Mouse (Mus musculus) limb, embryonic 14.5 days (tissue): ENCODE measurements at regions not wholly inside any gene's neighbourhood (a gene's known extent, or its start where the extent isn't known, plus 50 kb on each side); places are given as distances from the start of the nearest gene placed in this dataset.

ENCODE experiments used
- ATAC-seq: fragments of 200-750 bp; cut with Nextera tagmentation; 2 replicates; pipeline ENCODE4 v1.8.0; 2017; ENCODE audit warnings: low read depth, moderate number of reproducible peaks, moderate TSS enrichment; ENCODE audit not compliant: low FRiP score
- DNase-seq: peaks from one replicate; pipeline ENCODE4 v3.0.0-alpha.2; 2015; ENCODE audit warnings: low spot score
- H3K27ac ChIP-seq: fragments of 300-500 bp; sonication (generic); replicated peaks from 2 replicates; pipeline ENCODE4 v1.5.1; 2014; ENCODE audit warnings: low read depth, mild to moderate bottlenecking, low read length, moderate library complexity, mixed read lengths
- H3K27me3 ChIP-seq: fragments of 300-500 bp; sonication (generic); 2 replicates; pipeline ENCODE4 v1.6.1; 2014; ENCODE audit warnings: low read length, mixed read lengths; ENCODE audit not compliant: control insufficient read depth, insufficient read depth
- H3K36me3 ChIP-seq: fragments of 300-500 bp; sonication (generic); 2 replicates; pipeline ENCODE4 v1.6.1; 2014; ENCODE audit warnings: mild to moderate bottlenecking, low read length, moderate library complexity, mixed read lengths; ENCODE audit not compliant: control insufficient read depth, insufficient read depth
- H3K4me1 ChIP-seq: fragments of 300-500 bp; sonication (generic); 2 replicates; pipeline ENCODE4 v1.6.1; 2014; ENCODE audit warnings: antibody characterized with exemption, low read length, mixed read lengths; ENCODE audit not compliant: control insufficient read depth, insufficient read depth
- H3K4me2 ChIP-seq: fragments of 300-500 bp; sonication (generic); replicated peaks from 2 replicates; pipeline ENCODE4 v1.6.1; 2014; ENCODE audit warnings: low read depth, mild to moderate bottlenecking, low read length, moderate library complexity; ENCODE audit not compliant: severe bottlenecking
- H3K4me3 ChIP-seq: fragments of 300-500 bp; sonication (generic); replicated peaks from 2 replicates; pipeline ENCODE4 v1.5.1; 2014; ENCODE audit warnings: low read length
- H3K9ac ChIP-seq: fragments of 300-500 bp; sonication (generic); 2 replicates; pipeline ENCODE4 v1.6.1; 2014; ENCODE audit warnings: mild to moderate bottlenecking, low read depth, low read length, moderate library complexity; ENCODE audit not compliant: severe bottlenecking
- H3K9me3 ChIP-seq: fragments of 300-500 bp; sonication (generic); 2 replicates; pipeline ENCODE4 v1.6.1; 2016; ENCODE audit warnings: low read length; ENCODE audit not compliant: control insufficient read depth
- POLR2A ChIP-seq: fragments of 200-500 bp; IDR thresholded peaks from 2 replicates; pipeline ENCODE4 v1.8.0; 2012; ENCODE audit warnings: inconsistent platforms, mild to moderate bottlenecking, moderate library complexity, borderline replicate concordance; ENCODE audit not compliant: insufficient read depth, insufficient read length; ENCODE audit errors: extremely low read depth
- WGBS: fragments of 180-500 bp; shearing (Covaris S2); extraction: QIAGEN DNeasy Blood & Tissue Kit; methylation state at CpG from one replicate; pipeline ENCODE4 v1.1.7; 2014; 5-methylcytosine and 5-hydroxymethylcytosine counted together

DNA sequence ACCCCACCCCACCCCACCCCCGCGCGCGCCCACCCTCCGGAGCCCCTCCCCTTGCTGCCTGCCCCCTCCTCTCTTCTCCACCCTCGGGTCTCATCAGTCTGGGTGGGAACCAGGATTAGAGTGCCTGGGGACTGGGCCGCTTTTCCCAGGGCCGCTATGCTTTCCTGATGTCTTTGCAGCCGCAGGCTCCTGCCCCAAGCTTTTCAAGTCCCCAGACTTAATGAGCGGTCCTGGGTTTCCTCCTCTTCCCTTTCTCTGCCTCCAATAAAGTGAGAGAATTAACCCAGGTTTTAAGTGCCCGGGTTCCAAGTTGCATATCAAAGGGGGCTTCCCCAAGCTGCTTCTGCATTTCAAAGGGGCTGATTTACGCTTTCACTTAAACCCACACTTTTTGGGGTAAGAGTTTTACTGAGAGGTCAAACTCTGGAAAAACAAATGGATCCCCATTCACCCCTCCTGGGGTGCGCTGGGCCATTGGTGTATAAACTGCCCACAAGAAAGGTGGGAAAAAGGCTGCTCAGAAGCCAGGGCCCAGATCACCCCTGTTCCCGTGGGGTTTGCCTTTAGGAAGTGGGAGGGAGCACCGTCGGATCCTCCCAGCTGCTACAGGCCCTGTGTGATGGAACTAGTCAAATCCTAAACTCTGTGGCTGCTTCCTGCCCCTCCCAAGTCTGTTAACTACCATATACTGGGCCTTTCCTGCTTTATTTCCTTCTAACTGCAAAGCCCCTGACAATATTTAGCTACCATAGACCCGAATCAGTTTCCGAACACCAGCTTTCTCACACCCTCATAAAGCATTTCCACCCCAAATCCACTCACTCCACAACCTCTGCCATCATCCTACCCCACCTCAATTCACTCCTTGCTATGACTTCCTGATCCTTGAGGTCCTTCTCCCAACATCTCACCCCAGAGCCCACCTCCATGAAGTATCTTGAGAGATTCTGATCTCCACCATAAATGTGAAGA is 89.4 kb downstream of the Zfp36l1 start:
- peak overlapping the region; percentile 88 for H3K27ac ChIP-seq
- H3K27me3 ChIP-seq, result no peaks in the 10 kb centered on the region
- peak overlapping the region; percentile 27 for H3K4me2 ChIP-seq
- peaks cover 47% of the 10 kb centered on the region for H3K4me1 ChIP-seq
- H3K4me3 ChIP-seq, result no peak overlapping the region
- 9% methylated on average over 18 of the region's 18 CpGs for WGBS
- no peaks in the 10 kb centered on the region for H3K9me3 ChIP-seq
- DNase-seq (no peak), ATAC-seq (0 out of 2 replicates have a peak, but pooled peaks have one; percentile 10)
- 0 out of 2 replicates have a peak overlapping the region, but pooled peaks have one; percentile 28 for H3K9ac ChIP-seq
- no peak for TF ChIP-seq POLR2A
- H3K36me3 ChIP-seq, result no peaks in the 10 kb centered on the region

- Histone ChIP-seq H3K9ac (0 out of 2 replicates have a peak overlapping the region, but pooled peaks have one; percentile 28), H3K4me2 (peak overlapping the region; percentile 27), H3K36me3 (no peaks in the 10 kb centered on the region), H3K27me3 (no peaks in the 10 kb centered on the region), H3K4me3 (no peak overlapping the region), H3K9me3 (no peaks in the 10 kb centered on the region), H3K4me1 (peaks cover 53% of the 10 kb centered on the region), H3K27ac (peak overlapping the region; percentile 88)
- DNase-seq (no peak), ATAC-seq (peak; percentile 3; the same call in 1 of the 2 replicates)
- WGBS, result 9% methylated on average over 18 of the region's 18 CpGs
- no peak for TF ChIP-seq POLR2A
Measured at GRCm38 (mm10) chr12:80022181-80023106, 90.4 kb downstream of the Zfp36l1 start.

GRCm38 (mm10) chr12:80021030-80021473 is 91.8 kb downstream of the Zfp36l1 start:
- Histone ChIP-seq H3K27ac (peak overlapping the region; percentile 88), H3K9me3 (no peaks in the 10 kb centered on the region), H3K4me3 (no peak overlapping the region), H3K9ac (no peak overlapping the region), H3K27me3 (no peaks in the 10 kb centered on the region), H3K36me3 (no peaks in the 10 kb centered on the region), H3K4me2 (peak overlapping the region; percentile 27), H3K4me1 (peaks cover 56% of the 10 kb centered on the region)
- WGBS, result under 1% methylated on average over 6 of the region's 6 CpGs
- DNase-seq (peak; percentile 76), ATAC-seq (peak; percentile 85)
- no peak for TF ChIP-seq POLR2A

DNA sequence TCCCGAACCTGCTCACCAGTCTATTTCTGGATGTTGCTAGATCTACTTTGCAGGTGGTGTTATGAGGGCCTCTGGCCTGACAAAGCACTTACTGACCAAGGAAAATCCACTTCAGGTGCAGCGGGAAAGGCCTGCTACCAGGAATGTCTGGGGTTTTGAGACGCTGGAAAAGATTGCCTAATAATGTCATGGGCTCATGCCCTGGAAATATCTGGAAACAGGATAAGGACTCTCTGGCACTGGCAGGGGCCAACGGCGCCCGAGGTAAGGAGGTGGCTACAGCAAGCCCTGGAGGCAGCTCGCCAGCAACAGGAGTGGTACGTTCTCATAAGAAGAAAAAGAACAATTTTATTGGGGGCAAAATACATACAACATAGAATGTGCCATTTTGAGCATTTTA is 94.7 kb downstream of the Zfp36l1 start:
- DNase-seq, result no peak
- Histone ChIP-seq H3K27me3 (no peaks in the 10 kb centered on the region), H3K27ac (peak overlapping the region; percentile 30; the same call in 1 of the 2 replicates), H3K4me3 (no peak overlapping the region), H3K4me1 (peaks cover 62% of the 10 kb centered on the region), H3K9me3 (no peaks in the 10 kb centered on the region), H3K9ac (no peak overlapping the region), H3K36me3 (no peaks in the 10 kb centered on the region), H3K4me2 (no peak overlapping the region)
- ATAC-seq, result no peak
- no peak for TF ChIP-seq POLR2A
- 51% methylated on average over 8 of the region's 8 CpGs for WGBS
